Mouse (Mus musculus) kidney, postnatal 25 days (tissue): Measurements from ENCODE around the gene Ptpn21.

ENCODE experiments used
- DNase-seq, 2 experiments: peaks; one replicate each; pipeline ENCODE4 v3.0.0; 2021; ENCODE audit warnings: mixed read lengths in 2 of 2

The Ptpn21 gene

GRCm38 (mm10) chr12:98644852-98645251 lies 92.4 kb downstream of the Ptpn21 start:
- no peak for DNase-seq

GRCm38 (mm10) chr12:98628260-98628970 lies 108.8 kb downstream of the Ptpn21 start:
- DNase-seq: no peak

GRCm38 (mm10) chr12:98627392-98628259 lies 109.6 kb downstream of the Ptpn21 start, which contains the start of gene Spata7:
Spata7 (plus strand) TSS chr12:98628157.
- peak; percentile 90 to 93 for DNase-seq
